Comparison of ENCODE assay signal across 9 mouse cellular contexts in the genomic region with DNA sequence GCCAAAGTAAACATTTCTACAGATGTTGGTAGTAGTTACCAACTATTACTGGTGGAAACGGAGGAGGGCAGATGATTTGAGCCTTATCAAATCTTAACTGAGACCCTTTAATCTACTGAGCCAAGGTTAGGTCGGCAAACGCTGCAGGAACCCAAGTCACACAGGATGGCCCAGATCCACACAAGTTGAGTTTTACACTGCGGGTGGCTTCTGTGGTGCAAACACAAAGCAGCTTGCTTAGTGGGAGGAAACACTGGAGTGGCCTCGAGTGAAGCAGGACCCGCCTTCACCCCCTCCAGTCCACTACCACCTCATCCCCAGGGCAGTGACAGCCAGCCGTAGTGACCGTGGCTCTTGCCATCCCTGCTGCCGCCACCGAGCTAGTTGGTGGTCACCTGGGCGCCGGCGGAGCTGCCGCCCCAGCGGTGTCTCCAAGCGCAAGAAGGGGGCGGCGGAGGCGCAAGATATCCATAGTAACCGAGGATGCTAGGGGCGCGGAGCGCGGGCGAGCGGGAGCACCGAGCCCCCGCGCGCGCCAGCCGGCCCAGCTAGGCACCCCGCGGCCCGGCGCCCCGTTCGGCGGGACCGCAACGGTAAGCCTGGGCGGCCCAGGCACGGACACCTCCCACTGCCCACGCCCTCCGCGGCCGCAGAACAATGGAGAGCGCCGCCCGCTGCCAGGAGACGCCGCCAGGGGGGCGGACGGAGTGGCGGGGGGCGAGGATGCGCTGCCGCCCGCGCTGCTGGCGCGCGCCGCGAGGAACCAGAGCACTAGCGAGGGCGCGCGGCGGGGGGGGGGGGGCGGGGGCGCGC.
A peak's percentile ranks its signal among the peaks of the same experiment; 100 is the strongest.
DNase-seq lines count a peak whose midpoint lies in the region; ATAC-seq and TF ChIP-seq lines count a peak whose summit lies in the region.
"Had no signal": no experiment of that assay in that cellular context is flagged by ENCODE, and none has a peak within 500 bp of the region (broad histone marks: within the 10 kb centered on the region; RNA-seq: fewer than 3 reads in every experiment).

No protein-coding gene starts in this region.

- H3K9ac ChIP-seq in heart, embryonic 12.5 days: no peak overlapping the region
- H3K9ac ChIP-seq in neural tube, embryonic 11.5 days (ENCODE audit: low read length): peak overlapping the region; percentile 69

- H3K27me3 ChIP-seq in heart, embryonic 12.5 days (replicated peaks): peaks cover 69% of the 10 kb centered on the region
- peaks cover 34% of the 10 kb centered on the region for H3K27me3 ChIP-seq in neural tube, embryonic 11.5 days (ENCODE audit: control insufficient read depth, insufficient read depth, low read length)
- H3K27me3 ChIP-seq: CH12.LX had no signal

- peaks cover 8% of the 10 kb centered on the region; the same call in 1 of the 2 replicates for H3K4me1 ChIP-seq in heart, embryonic 12.5 days (replicated peaks)
- H3K4me1 ChIP-seq in neural tube, embryonic 11.5 days (ENCODE audit: control insufficient read depth, insufficient read depth, low read length): no peaks in the 10 kb centered on the region

- intact Hi-C loops in left cerebral cortex, adult 2 months (cut with DNase I): loop anchor here (2.0 to 5.0 kb wide), 2 partner anchors 76 to 204 kb away; no protein-coding TSS in a partner anchor

- peak overlapping the region; percentile 63 for H3K4me3 ChIP-seq in heart, embryonic 12.5 days
- H3K4me3 ChIP-seq in left cerebral cortex, adult 2 months: peak overlapping the region; percentile 62
- H3K4me3 ChIP-seq in neural tube, embryonic 11.5 days (ENCODE audit: low read depth, low read length): peak overlapping the region; percentile 57

- TF ChIP-seq CTCF in left cerebral cortex, adult 2 months (IDR thresholded peaks at IDR 0.05): no peak

- 2% methylated on average over 31 of the region's 73 CpGs for WGBS in heart, embryonic 12.5 days
- under 1% methylated on average over 35 of the region's 73 CpGs for WGBS in neural tube, embryonic 11.5 days

- H3K4me2 ChIP-seq in heart, embryonic 12.5 days: peak overlapping the region; percentile 99
- H3K4me2 ChIP-seq in neural tube, embryonic 11.5 days (ENCODE audit: low read depth): peak overlapping the region; percentile 80

- ATAC-seq in heart, embryonic 12.5 days (ENCODE audit: insufficient number of reproducible peaks, low FRiP score): no peak
- ATAC-seq in neural tube, embryonic 11.5 days (ENCODE audit: insufficient read depth, low FRiP score, low TSS enrichment): peak; percentile 82
- no peak for ATAC-seq in inflammation-experienced regulatory T-cells, adult 6 months
- ATAC-seq in activated CD4-positive, CD25-positive, alpha-beta regulatory T cell, adult 4 months: no peak

- H3K36me3 ChIP-seq in heart, embryonic 12.5 days: no peaks in the 10 kb centered on the region
- H3K36me3 ChIP-seq in neural tube, embryonic 11.5 days (ENCODE audit: control insufficient read depth, insufficient read depth, low read length): no peaks in the 10 kb centered on the region

- no peaks in the 10 kb centered on the region for H3K9me3 ChIP-seq in heart, embryonic 12.5 days (replicated peaks)
- no peaks in the 10 kb centered on the region for H3K9me3 ChIP-seq in neural tube, embryonic 11.5 days (ENCODE audit: control insufficient read depth, low read length)

- no peak overlapping the region for H3K27ac ChIP-seq in heart, embryonic 12.5 days (ENCODE audit: poor library complexity, severe bottlenecking)
- peak overlapping the region; percentile 93 for H3K27ac ChIP-seq in left cerebral cortex, adult 2 months
- peak overlapping the region; percentile 79 for H3K27ac ChIP-seq in neural tube, embryonic 11.5 days (ENCODE audit: low read depth, low read length)

- no peak for DNase-seq in heart, adult 8-10 months (ENCODE audit: low spot score)
- peak; percentile 58 for DNase-seq in cerebellum, adult 9-11 months
- peak; percentile 41 to 52 for DNase-seq in frontal cortex, postnatal 25 days (ENCODE audit: low spot score in 2 of 2)
- peak; percentile 72 to 73 for DNase-seq in left cerebral cortex, adult 2 months (ENCODE audit: extremely low spot score in 1 of 2, low spot score in 2 of 2)
- peak; percentile 66 for DNase-seq in neural tube, embryonic 11.5 days (ENCODE audit: low spot score)
